Mouse (Mus musculus) heart, embryonic 14.5 days (tissue): ENCODE measurements around the gene Cdc123. TPM values are rescaled to one million over a fixed set of nuclear protein-coding genes. Genes with fewer than 3 reads are reported as not detected.
A peak's percentile ranks its signal among the peaks of the same experiment; 100 is the strongest.

ENCODE experiments used
- ATAC-seq: fragments of 200-750 bp; cut with Nextera tagmentation; 2 replicates; pipeline ENCODE4 v1.8.0; 2017; ENCODE audit warnings: low read depth, moderate TSS enrichment; ENCODE audit not compliant: insufficient number of reproducible peaks, insufficient read depth, low FRiP score
- H3K27ac ChIP-seq, 2 experiments: fragments of 200-500 bp in 1 of 2; fragments of 300-500 bp in 1 of 2; sonication (generic) in 1 of 2; replicated peaks in 1 of 2; 2 replicates each; pipeline ENCODE4 v1.5.1; 2012 to 2014; ENCODE audit warnings: low read depth in 2 of 2, low read length in 2 of 2, control low read depth in 1 of 2, mild to moderate bottlenecking in 1 of 2, mixed read lengths in 1 of 2; ENCODE audit not compliant: control insufficient read depth in 1 of 2, insufficient read depth in 1 of 2
- H3K27me3 ChIP-seq: fragments of 300-500 bp; sonication (generic); 2 replicates; pipeline ENCODE4 v1.6.1; 2014; ENCODE audit warnings: mild to moderate bottlenecking, low read length, control low read depth; ENCODE audit not compliant: control insufficient read depth, insufficient read depth
- H3K36me3 ChIP-seq: fragments of 300-500 bp; sonication (generic); 2 replicates; pipeline ENCODE4 v1.6.1; 2014; ENCODE audit warnings: mild to moderate bottlenecking, control low read depth, low read length, mixed read lengths; ENCODE audit not compliant: control insufficient read depth, insufficient read depth
- H3K4me1 ChIP-seq, 2 experiments: fragments of 200-500 bp in 1 of 2; fragments of 300-500 bp in 1 of 2; sonication (generic) in 1 of 2; 2 replicates each; pipeline ENCODE4 v1.6.1; 2012 to 2014; ENCODE audit warnings: low read length in 2 of 2, control low read depth in 1 of 2, mixed read lengths in 1 of 2; ENCODE audit not compliant: control insufficient read depth in 2 of 2, insufficient read depth in 2 of 2
- H3K4me2 ChIP-seq: fragments of 300-500 bp; sonication (generic); 2 replicates; pipeline ENCODE4 v1.6.1; 2014; ENCODE audit warnings: mild to moderate bottlenecking, low read length
- H3K4me3 ChIP-seq, 2 experiments: fragments of 200-500 bp in 1 of 2; fragments of 300-500 bp in 1 of 2; sonication (generic) in 1 of 2; 2 replicates each; pipeline ENCODE4 v1.5.1; 2012 to 2014; ENCODE audit warnings: low read length in 2 of 2, mild to moderate bottlenecking in 2 of 2, control low read depth in 1 of 2, low read depth in 1 of 2, moderate library complexity in 1 of 2; ENCODE audit not compliant: control insufficient read depth in 1 of 2, insufficient read depth in 1 of 2
- H3K9ac ChIP-seq: fragments of 300-500 bp; sonication (generic); 2 replicates; pipeline ENCODE4 v1.6.1; 2014; ENCODE audit warnings: mild to moderate bottlenecking, low read length
- H3K9me3 ChIP-seq: fragments of 300-500 bp; sonication (generic); 2 replicates; pipeline ENCODE4 v1.6.1; 2016; ENCODE audit warnings: low read length, control low read depth; ENCODE audit not compliant: control insufficient read depth
- WGBS: fragments of 180-500 bp; shearing (Covaris S2); extraction: QIAGEN DNeasy Blood & Tissue Kit; methylation state at CpG from one replicate; pipeline ENCODE4 v1.1.7; 2014; 5-methylcytosine and 5-hydroxymethylcytosine counted together
- polyA plus RNA-seq: library from polyadenylated mRNA; unstranded; fragments of >200 nt; fragmentation: Nextera tagmentation; extraction: Ambion mirVana; gene quantifications from 2 replicates; pipeline ENCODE4 v1.2.1, GENCODE M21; 2014

Gene Cdc123
- polyA plus RNA-seq, 1 experiment from 2014 or later = 189 TPM

DNA sequence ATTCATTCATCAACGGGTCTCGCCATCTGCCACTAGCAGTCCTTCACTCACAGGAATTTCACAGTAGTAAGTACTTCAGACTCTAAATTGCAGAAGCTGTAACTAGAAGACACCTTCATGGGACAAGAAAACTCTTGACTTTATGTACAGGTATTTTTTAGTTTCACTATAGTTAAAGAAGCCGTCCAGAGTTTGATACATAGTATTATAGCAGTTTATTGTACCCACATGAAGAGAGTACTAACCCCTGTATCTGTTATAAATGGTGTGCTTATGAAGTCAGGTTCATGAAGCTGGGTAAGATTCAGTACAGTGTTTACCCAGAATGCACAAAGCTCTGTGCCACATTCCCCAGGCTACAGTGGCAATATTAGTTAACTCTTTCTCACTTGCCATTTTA, 17.9 kb upstream of the Cdc123 start, which contains the start of gene Gm13199:
TSS of gene Gm13199 (minus strand) at position 101 of the 400 bp plus-strand sequence.
- Histone ChIP-seq H3K4me2 (no peak within 1 kb of the TSS), H3K9me3 (no peaks in the 10 kb centered on the region), H3K27ac (no peak within 1 kb of the TSS), H3K36me3 (peaks cover 84% of the 10 kb centered on the region), H3K9ac (no peak within 1 kb of the TSS), H3K4me1 (no peaks in the 10 kb centered on the region), H3K4me3 (no peak within 1 kb of the TSS), H3K27me3 (no peaks in the 10 kb centered on the region)
- no peak for ATAC-seq
- WGBS = 89% methylated on average over 3 of the region's 3 CpGs

DNA sequence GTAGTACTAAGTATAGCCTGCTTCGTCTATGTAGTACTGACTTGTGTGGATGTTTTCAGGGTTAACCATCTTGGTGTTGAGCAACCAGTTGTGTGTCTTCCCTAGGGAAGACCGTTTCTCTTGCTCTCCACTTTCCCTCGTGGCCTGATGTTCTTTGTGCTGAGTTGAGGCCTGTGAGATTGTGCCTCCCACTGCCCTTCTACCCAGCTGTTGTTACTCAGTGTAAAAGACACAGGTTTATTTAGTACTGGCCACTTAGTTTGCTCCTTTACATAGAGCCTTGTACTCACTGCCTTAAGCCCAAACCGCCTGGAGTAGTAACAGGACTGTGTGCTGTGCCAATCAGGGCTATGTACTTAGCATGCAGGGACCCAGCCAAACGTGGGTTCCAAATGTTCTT, 6.9 kb upstream of the Cdc123 start:
- Histone ChIP-seq H3K4me3 (no peak overlapping the region), H3K4me2 (no peak overlapping the region), H3K36me3 (peaks cover 44% of the 10 kb centered on the region), H3K27me3 (no peaks in the 10 kb centered on the region), H3K4me1 (no peaks in the 10 kb centered on the region), H3K27ac (no peak overlapping the region), H3K9ac (no peak overlapping the region), H3K9me3 (no peaks in the 10 kb centered on the region)
- 84% methylated on average over 5 of the region's 5 CpGs for WGBS
- no peak for ATAC-seq

DNA sequence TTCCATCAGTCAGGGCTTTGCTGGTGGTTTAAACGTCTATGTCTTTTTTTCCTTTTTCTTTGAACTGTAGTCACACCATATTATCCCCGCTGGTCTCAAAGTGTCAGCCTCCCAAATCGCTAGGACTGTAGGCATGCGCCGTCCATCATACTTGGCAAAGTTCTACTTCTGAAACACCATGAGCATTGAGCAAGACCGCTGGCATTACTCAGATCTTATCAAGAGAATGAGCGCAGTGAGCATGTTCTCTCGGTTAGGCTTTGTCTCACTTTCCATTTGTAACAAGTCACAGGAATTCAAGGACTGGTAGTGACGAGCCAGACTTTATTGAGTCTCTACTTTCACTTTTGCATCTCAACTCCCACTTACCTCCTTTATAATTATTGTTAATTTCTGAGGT, 6.2 kb upstream of the Cdc123 start:
- no peak for ATAC-seq
- H3K36me3 ChIP-seq = peaks cover 38% of the 10 kb centered on the region
- no peaks in the 10 kb centered on the region for H3K27me3 ChIP-seq
- H3K4me2 ChIP-seq = no peak overlapping the region
- H3K27ac ChIP-seq = no peak overlapping the region
- peaks cover 0 to 7% of the 10 kb centered on the region in 2 experiments; a peak in 1 of 4 replicates for H3K4me1 ChIP-seq
- no peak overlapping the region for H3K4me3 ChIP-seq
- H3K9ac ChIP-seq = no peak overlapping the region
- H3K9me3 ChIP-seq = no peaks in the 10 kb centered on the region
- 83% methylated on average over 9 of the region's 9 CpGs for WGBS

DNA sequence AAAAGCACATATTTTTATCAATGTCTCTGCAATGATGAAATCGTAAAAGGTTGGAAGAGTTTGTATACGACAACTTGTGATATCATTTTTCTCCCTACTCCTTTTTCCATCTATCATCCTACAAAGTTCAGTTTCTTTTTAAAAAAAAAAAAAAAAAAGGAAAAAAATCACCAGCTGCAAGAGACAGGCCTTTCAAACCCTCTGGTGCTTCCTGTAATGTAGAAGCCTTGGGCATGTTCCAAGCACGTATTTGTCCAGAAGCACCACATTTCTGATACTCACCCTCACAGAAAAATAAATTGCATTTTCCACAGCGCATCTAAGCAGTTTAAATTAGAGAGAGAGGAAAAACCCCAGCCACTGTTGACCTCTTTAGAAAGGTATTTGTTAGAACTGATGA, 862 bp upstream of the Cdc123 start:
- ATAC-seq = no peak
- H3K9me3 ChIP-seq = no peaks in the 10 kb centered on the region
- peak overlapping the region; percentile 82 to 89; a peak in 3 of 4 replicates for H3K4me3 ChIP-seq
- H3K4me2 ChIP-seq = peak overlapping the region; percentile 72
- H3K36me3 ChIP-seq = peaks cover 29% of the 10 kb centered on the region
- no peaks in the 10 kb centered on the region for H3K27me3 ChIP-seq
- H3K9ac ChIP-seq = peak overlapping the region; percentile 91
- peak overlapping the region in 1 of 2 experiments; percentile 90; a peak in 2 of 4 replicates for H3K27ac ChIP-seq
- 20% methylated on average over 4 of the region's 4 CpGs for WGBS
- H3K4me1 ChIP-seq = peaks cover 0 to 14% of the 10 kb centered on the region in 2 experiments; a peak in 2 of 4 replicates

DNA sequence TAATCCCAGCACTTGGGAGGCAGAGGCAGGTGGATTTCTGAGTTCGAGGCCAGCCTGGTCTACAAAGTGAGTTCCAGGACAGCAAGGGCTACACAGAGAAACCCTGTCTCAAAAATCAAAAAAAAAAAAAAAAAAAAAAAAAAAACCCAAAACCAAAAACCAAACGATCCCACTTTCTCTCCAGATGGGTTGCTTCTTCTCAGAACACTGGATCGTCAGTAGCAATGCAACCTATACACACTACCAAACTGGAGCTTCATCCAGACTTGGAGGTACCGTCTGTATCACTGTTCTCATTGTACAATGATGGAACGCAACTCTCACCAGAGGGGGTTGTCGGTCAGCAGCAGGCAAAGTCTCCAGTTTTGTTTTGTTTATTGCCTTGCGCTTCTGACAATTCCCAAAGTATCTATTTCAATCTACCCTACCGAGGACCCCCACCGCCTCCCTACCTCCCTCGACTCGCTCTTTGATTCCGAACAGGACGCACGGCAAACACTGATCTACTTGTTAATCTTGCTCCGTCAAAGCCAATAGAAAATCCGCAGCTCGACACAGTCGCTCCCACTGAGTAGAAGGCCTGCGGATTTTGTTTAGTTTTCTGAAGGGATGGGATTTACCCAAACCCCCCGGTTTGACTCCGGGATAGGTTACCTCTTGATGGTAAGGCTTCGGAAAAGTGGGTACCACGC, 637 bp downstream of the Cdc123 start:
- Histone ChIP-seq H3K36me3 (peaks cover 38% of the 10 kb centered on the region), H3K27me3 (no peaks in the 10 kb centered on the region), H3K9me3 (no peaks in the 10 kb centered on the region), H3K4me2 (peak overlapping the region; percentile 70), H3K4me3 (peak overlapping the region; percentile 82 to 89), H3K4me1 (peaks cover 0 to 14% of the 10 kb centered on the region in 2 experiments; a peak in 2 of 4 replicates), H3K9ac (peak overlapping the region; percentile 91), H3K27ac (peak overlapping the region; percentile 76 to 90)
- WGBS = 3% methylated on average over 23 of the region's 23 CpGs
- no peak for ATAC-seq

DNA sequence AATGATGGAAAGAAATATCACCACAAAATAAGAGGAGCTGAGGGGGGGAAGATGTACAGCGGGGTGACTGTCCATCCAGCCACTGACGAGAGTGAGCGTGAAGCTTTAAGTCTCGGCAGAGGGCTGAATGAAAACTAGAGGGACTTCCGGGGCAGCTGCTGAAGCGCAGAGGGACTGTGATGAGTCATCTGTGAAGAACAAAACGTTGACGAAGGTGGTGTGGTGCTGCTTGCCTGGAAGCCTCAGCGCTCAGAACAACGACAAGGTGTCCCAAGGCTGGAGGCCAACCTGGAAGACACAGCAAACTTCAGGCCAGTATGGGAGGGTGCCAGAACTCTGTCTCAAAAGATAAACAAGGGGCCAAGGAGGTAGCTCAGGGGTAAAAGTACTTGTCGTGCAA, 4.1 kb downstream of the Cdc123 start:
- peaks cover 58% of the 10 kb centered on the region for H3K36me3 ChIP-seq
- no peak overlapping the region for H3K9ac ChIP-seq
- no peak overlapping the region for H3K27ac ChIP-seq
- peaks cover 0 to 4% of the 10 kb centered on the region in 2 experiments; a peak in 2 of 4 replicates for H3K4me1 ChIP-seq
- H3K4me2 ChIP-seq = no peak overlapping the region
- H3K4me3 ChIP-seq = no peak overlapping the region
- 93% methylated on average over 11 of the region's 11 CpGs for WGBS
- H3K27me3 ChIP-seq = no peaks in the 10 kb centered on the region
- no peak for ATAC-seq
- no peaks in the 10 kb centered on the region for H3K9me3 ChIP-seq

DNA sequence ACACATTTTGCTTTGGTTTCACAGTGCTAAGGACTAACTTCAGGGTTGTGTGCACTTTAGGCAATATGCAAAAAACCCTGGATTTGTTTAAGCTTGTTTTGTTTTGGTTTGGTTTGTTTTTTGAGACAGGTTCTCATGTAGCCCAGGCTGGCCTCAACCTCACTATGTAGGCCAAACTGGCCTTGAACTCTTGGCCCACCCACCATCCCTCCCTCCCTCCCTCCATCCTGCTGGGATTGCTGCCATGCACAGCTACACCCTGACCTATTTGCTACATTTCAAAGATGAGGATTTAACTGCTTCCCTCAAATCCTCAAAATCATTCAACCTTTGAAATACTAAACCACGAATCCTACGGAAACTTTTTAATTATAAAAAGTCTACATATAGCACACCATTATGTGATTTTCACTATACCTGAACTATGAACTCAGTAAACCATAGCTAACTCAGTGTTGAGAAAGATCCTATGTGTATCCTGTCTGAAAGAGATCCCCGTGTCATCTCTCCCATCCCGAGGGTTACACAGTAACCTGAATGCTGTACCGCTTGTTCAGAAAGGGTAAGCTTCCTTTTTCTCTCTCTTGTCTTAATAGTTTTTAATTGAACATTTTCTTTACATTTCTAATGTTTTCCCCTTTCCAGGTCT, 19.6 kb downstream of the Cdc123 start:
- H3K9me3 ChIP-seq = no peaks in the 10 kb centered on the region
- H3K4me1 ChIP-seq = no peaks in the 10 kb centered on the region
- H3K4me3 ChIP-seq = no peak overlapping the region
- H3K27ac ChIP-seq = no peak overlapping the region
- H3K4me2 ChIP-seq = no peak overlapping the region
- no peak overlapping the region for H3K9ac ChIP-seq
- H3K27me3 ChIP-seq = no peaks in the 10 kb centered on the region
- H3K36me3 ChIP-seq = peaks cover 61% of the 10 kb centered on the region
- no peak for ATAC-seq
- WGBS = 94% methylated on average over 5 of the region's 5 CpGs
